15 mouse cellular contexts compared by ENCODE assay signal in the genomic region with DNA sequence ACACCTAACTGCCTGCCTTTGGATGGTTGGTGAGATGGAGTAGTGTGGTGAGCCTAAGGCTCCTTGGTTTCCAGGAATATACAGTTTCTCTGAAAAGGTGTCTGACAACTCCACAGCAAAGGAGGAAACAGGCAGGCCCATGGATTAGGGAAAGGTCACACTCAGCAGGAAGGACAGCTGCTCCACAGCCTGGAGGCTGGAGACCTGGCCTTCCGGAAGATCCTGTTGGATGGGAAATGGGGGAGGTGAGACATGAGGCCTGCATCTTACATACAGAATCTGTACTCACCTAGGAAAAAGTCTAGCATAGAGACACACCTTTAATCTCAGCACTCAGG. TPM values are rescaled to one million over a fixed set of nuclear protein-coding genes. Genes with fewer than 3 reads are reported as not detected.
A peak's percentile ranks its signal among the peaks of the same experiment; 100 is the strongest.
DNase-seq lines count a peak whose midpoint lies in the region; ATAC-seq and TF ChIP-seq lines count a peak whose summit lies in the region.
"Had no signal": no experiment of that assay in that cellular context is flagged by ENCODE, and none has a peak within 500 bp of the region (broad histone marks: within the 10 kb centered on the region; RNA-seq: fewer than 3 reads in every experiment).

No protein-coding gene starts in this region.

- WGBS in forebrain, embryonic 13.5 days = 86% methylated on average over 1 of the region's 1 CpGs
- WGBS in forebrain, embryonic 11.5 days = 83% methylated on average over 1 of the region's 1 CpGs
- 75% methylated on average over 1 of the region's 1 CpGs for WGBS in intestine, embryonic 16.5 days
- 94% methylated on average over 1 of the region's 1 CpGs for WGBS in intestine, embryonic 15.5 days
- WGBS in neural tube, embryonic 13.5 days = 72% methylated on average over 1 of the region's 1 CpGs
- WGBS in neural tube, embryonic 15.5 days = 85% methylated on average over 1 of the region's 1 CpGs
- 61% methylated on average over 1 of the region's 1 CpGs for WGBS in stomach, postnatal 0 days

- TF ChIP-seq EP300 in stomach, postnatal 0 days (optimal IDR thresholded peaks at IDR 0.05) = no peak

- peaks cover 5% of the 10 kb centered on the region; the same call in 1 of the 2 replicates for H3K4me1 ChIP-seq in forebrain, embryonic 13.5 days
- no peaks in the 10 kb centered on the region for H3K4me1 ChIP-seq in forebrain, embryonic 11.5 days (replicated peaks; ENCODE audit: control insufficient read depth, insufficient read depth, low read length)
- H3K4me1 ChIP-seq in intestine, embryonic 16.5 days (ENCODE audit: control insufficient read depth, insufficient read depth, low read length) = peaks cover 24% of the 10 kb centered on the region; the same call in 1 of the 2 replicates
- peaks cover 15% of the 10 kb centered on the region for H3K4me1 ChIP-seq in intestine, embryonic 15.5 days (replicated peaks)
- H3K4me1 ChIP-seq in neural tube, embryonic 13.5 days (replicated peaks) = peaks cover 8% of the 10 kb centered on the region
- peaks cover 7% of the 10 kb centered on the region for H3K4me1 ChIP-seq in neural tube, embryonic 15.5 days
- no peaks in the 10 kb centered on the region for H3K4me1 ChIP-seq in stomach, postnatal 0 days (replicated peaks; ENCODE audit: control insufficient read depth, insufficient read depth)
- H3K4me1 ChIP-seq: neural tube, embryonic 12.5 days had no signal

- TF ChIP-seq CTCF in stomach, postnatal 0 days (IDR thresholded peaks at IDR 0.05; ENCODE audit: low read depth) = no peak

- H3K4me3 ChIP-seq in forebrain, embryonic 13.5 days = no peak overlapping the region
- H3K4me3 ChIP-seq in forebrain, embryonic 11.5 days (ENCODE audit: low read depth, low read length) = no peak overlapping the region
- H3K4me3 ChIP-seq in intestine, embryonic 16.5 days (ENCODE audit: low read length) = no peak overlapping the region
- H3K4me3 ChIP-seq in intestine, embryonic 15.5 days (replicated peaks) = no peak overlapping the region
- H3K4me3 ChIP-seq in neural tube, embryonic 13.5 days = no peak overlapping the region
- H3K4me3 ChIP-seq in neural tube, embryonic 15.5 days (replicated peaks) = no peak overlapping the region
- H3K4me3 ChIP-seq in stomach, postnatal 0 days (ENCODE audit: low read depth, low read length) = no peak overlapping the region
- H3K4me3 ChIP-seq: heart, embryonic 10.5 days; hindbrain, embryonic 10.5 days; limb, embryonic 13.5 days; neural tube, embryonic 12.5 days had no signal

- H3K4me2 ChIP-seq in forebrain, embryonic 13.5 days = no peak overlapping the region
- no peak overlapping the region for H3K4me2 ChIP-seq in forebrain, embryonic 11.5 days (ENCODE audit: low read depth, low read length, severe bottlenecking)
- H3K4me2 ChIP-seq in intestine, embryonic 16.5 days (ENCODE audit: low read depth, low read length) = no peak overlapping the region
- no peak overlapping the region for H3K4me2 ChIP-seq in intestine, embryonic 15.5 days (replicated peaks)
- no peak overlapping the region for H3K4me2 ChIP-seq in neural tube, embryonic 13.5 days
- H3K4me2 ChIP-seq in neural tube, embryonic 15.5 days = no peak overlapping the region
- H3K4me2 ChIP-seq in stomach, postnatal 0 days (replicated peaks; ENCODE audit: low read depth) = no peak overlapping the region
- H3K4me2 ChIP-seq: limb, embryonic 13.5 days; lung, embryonic 14.5 days; neural tube, embryonic 12.5 days had no signal

- DNase-seq in forebrain, embryonic 11.5 days (ENCODE audit: low spot score) = no peak
- DNase-seq in stomach, postnatal 0 days (ENCODE audit: low spot score) = no peak
- no peak for DNase-seq in layer of hippocampus, postnatal 25 days (ENCODE audit: extremely low spot score in 1 of 2, low spot score in 1 of 2)
- DNase-seq: lung, embryonic 14.5 days; spleen, adult 18-20 months had no signal

- peak overlapping the region; percentile 11; the same call in 1 of the 2 replicates for H3K27ac ChIP-seq in forebrain, embryonic 13.5 days
- no peak overlapping the region for H3K27ac ChIP-seq in forebrain, embryonic 11.5 days (ENCODE audit: low read depth, low read length)
- H3K27ac ChIP-seq in intestine, embryonic 16.5 days (ENCODE audit: low read length) = peak overlapping the region; percentile 13; the same call in 1 of the 2 replicates
- H3K27ac ChIP-seq in intestine, embryonic 15.5 days = no peak overlapping the region
- no peak overlapping the region; the same call in 1 of the 2 replicates for H3K27ac ChIP-seq in neural tube, embryonic 13.5 days (replicated peaks)
- H3K27ac ChIP-seq in neural tube, embryonic 15.5 days (replicated peaks) = no peak overlapping the region
- H3K27ac ChIP-seq in stomach, postnatal 0 days (replicated peaks) = peak overlapping the region; percentile 69
- H3K27ac ChIP-seq: hindbrain, embryonic 10.5 days; limb, embryonic 13.5 days; neural tube, embryonic 12.5 days had no signal

- no peaks in the 10 kb centered on the region for H3K27me3 ChIP-seq in forebrain, embryonic 13.5 days
- no peaks in the 10 kb centered on the region for H3K27me3 ChIP-seq in forebrain, embryonic 11.5 days (ENCODE audit: control insufficient read depth, insufficient read depth, low read length)
- H3K27me3 ChIP-seq in intestine, embryonic 16.5 days (replicated peaks; ENCODE audit: control insufficient read depth, insufficient read depth, low read length) = no peaks in the 10 kb centered on the region
- no peaks in the 10 kb centered on the region for H3K27me3 ChIP-seq in intestine, embryonic 15.5 days (replicated peaks)
- H3K27me3 ChIP-seq in neural tube, embryonic 13.5 days = no peaks in the 10 kb centered on the region
- no peaks in the 10 kb centered on the region for H3K27me3 ChIP-seq in neural tube, embryonic 15.5 days (replicated peaks)
- H3K27me3 ChIP-seq in stomach, postnatal 0 days (ENCODE audit: control insufficient read depth, insufficient read depth, low read length) = no peaks in the 10 kb centered on the region
- H3K27me3 ChIP-seq: limb, embryonic 13.5 days; neural tube, embryonic 12.5 days had no signal

- peaks cover 98% of the 10 kb centered on the region for H3K36me3 ChIP-seq in forebrain, embryonic 13.5 days (ENCODE audit: poor library complexity, severe bottlenecking)
- peaks cover 29% of the 10 kb centered on the region for H3K36me3 ChIP-seq in forebrain, embryonic 11.5 days (ENCODE audit: control insufficient read depth, insufficient read depth, low read length)
- peaks cover 28% of the 10 kb centered on the region for H3K36me3 ChIP-seq in intestine, embryonic 16.5 days (ENCODE audit: control insufficient read depth, insufficient read depth, low read length)
- peaks cover 69% of the 10 kb centered on the region for H3K36me3 ChIP-seq in intestine, embryonic 15.5 days
- H3K36me3 ChIP-seq in neural tube, embryonic 13.5 days = peaks cover 97% of the 10 kb centered on the region
- H3K36me3 ChIP-seq in neural tube, embryonic 15.5 days = peaks cover 91% of the 10 kb centered on the region
- peaks cover 28% of the 10 kb centered on the region for H3K36me3 ChIP-seq in stomach, postnatal 0 days (ENCODE audit: control insufficient read depth, insufficient read depth, low read length)

- no peaks in the 10 kb centered on the region for H3K9me3 ChIP-seq in forebrain, embryonic 13.5 days (replicated peaks)
- H3K9me3 ChIP-seq in forebrain, embryonic 11.5 days (ENCODE audit: control insufficient read depth, low read length) = no peaks in the 10 kb centered on the region
- H3K9me3 ChIP-seq in intestine, embryonic 16.5 days (ENCODE audit: control insufficient read depth, low read length) = no peaks in the 10 kb centered on the region
- H3K9me3 ChIP-seq in intestine, embryonic 15.5 days = no peaks in the 10 kb centered on the region
- no peaks in the 10 kb centered on the region for H3K9me3 ChIP-seq in neural tube, embryonic 13.5 days
- no peaks in the 10 kb centered on the region for H3K9me3 ChIP-seq in neural tube, embryonic 15.5 days (replicated peaks)
- H3K9me3 ChIP-seq in stomach, postnatal 0 days (ENCODE audit: control insufficient read depth, low read length) = no peaks in the 10 kb centered on the region
- H3K9me3 ChIP-seq: heart, embryonic 10.5 days; hindbrain, embryonic 10.5 days; limb, embryonic 13.5 days; neural tube, embryonic 12.5 days had no signal

- no peak for ATAC-seq in forebrain, embryonic 13.5 days
- ATAC-seq in forebrain, embryonic 11.5 days (replicated peaks; ENCODE audit: low FRiP score) = no peak
- no peak for ATAC-seq in intestine, embryonic 16.5 days
- no peak for ATAC-seq in intestine, embryonic 15.5 days
- no peak for ATAC-seq in neural tube, embryonic 13.5 days (ENCODE audit: low read depth)
- ATAC-seq in neural tube, embryonic 15.5 days (ENCODE audit: low FRiP score) = no peak
- ATAC-seq in stomach, postnatal 0 days (ENCODE audit: low FRiP score, low TSS enrichment) = no peak
- ATAC-seq: midbrain, embryonic 16.5 days had no signal

- H3K9ac ChIP-seq in forebrain, embryonic 13.5 days = no peak overlapping the region; the same call in 1 of the 2 replicates
- no peak overlapping the region for H3K9ac ChIP-seq in forebrain, embryonic 11.5 days (ENCODE audit: low read length)
- H3K9ac ChIP-seq in intestine, embryonic 16.5 days (ENCODE audit: low read depth, low read length) = peak overlapping the region; percentile 17; the same call in 1 of the 2 replicates
- no peak overlapping the region for H3K9ac ChIP-seq in intestine, embryonic 15.5 days
- H3K9ac ChIP-seq in neural tube, embryonic 13.5 days = 0 out of 2 replicates have a peak overlapping the region, but pooled peaks have one; percentile 12
- H3K9ac ChIP-seq in neural tube, embryonic 15.5 days (replicated peaks) = no peak overlapping the region
- no peak overlapping the region for H3K9ac ChIP-seq in stomach, postnatal 0 days (ENCODE audit: low read length)
- H3K9ac ChIP-seq: limb, embryonic 13.5 days; lung, embryonic 14.5 days; neural tube, embryonic 12.5 days had no signal

RNA-seq across cellular contexts. Expression of a gene that starts 14.3 kb away (rescaled TPM):
- 30.0 and 30.6 TPM in 2 replicates for polyA plus RNA-seq in forebrain, embryonic 13.5 days (2015; fragmentation: Nextera tagmentation; extraction: Ambion mirVana)
- polyA plus RNA-seq in forebrain, embryonic 11.5 days (2014; fragmentation: Nextera tagmentation; extraction: Ambion mirVana) = 120 and 133 TPM in 2 replicates
- 50.6 and 54.3 TPM in 2 replicates for polyA plus RNA-seq in intestine, embryonic 16.5 days (2015; fragmentation: Nextera tagmentation; extraction: Ambion mirVana)
- polyA plus RNA-seq in intestine, embryonic 15.5 days (2015; fragmentation: Nextera tagmentation; extraction: Ambion mirVana) = 93.5 and 105 TPM in 2 replicates
- 34.0 and 37.8 TPM in 2 replicates for polyA plus RNA-seq in neural tube, embryonic 13.5 days (2015; fragmentation: Nextera tagmentation; extraction: Ambion mirVana)
- 29.3 and 30.8 TPM in 2 replicates for polyA plus RNA-seq in neural tube, embryonic 15.5 days (2015; fragmentation: Nextera tagmentation; extraction: Ambion mirVana)
- 64.1 and 90.2 TPM in 2 replicates for polyA plus RNA-seq in stomach, postnatal 0 days (2015; fragmentation: Nextera tagmentation; extraction: Ambion mirVana)
- total RNA-seq in layer of hippocampus, postnatal 25 days (2021) = 10 to 100 TPM; 58.5 to 63.1 TPM

RNA-seq across cellular contexts. Expression of a gene that starts 24.1 kb away (rescaled TPM):
- 19.3 and 22.3 TPM in 2 replicates for polyA plus RNA-seq in forebrain, embryonic 13.5 days (2015; fragmentation: Nextera tagmentation; extraction: Ambion mirVana)
- 20.7 and 22.1 TPM in 2 replicates for polyA plus RNA-seq in forebrain, embryonic 11.5 days (2014; fragmentation: Nextera tagmentation; extraction: Ambion mirVana)
- polyA plus RNA-seq in intestine, embryonic 16.5 days (2015; fragmentation: Nextera tagmentation; extraction: Ambion mirVana) = 55.1 and 55.4 TPM in 2 replicates
- polyA plus RNA-seq in intestine, embryonic 15.5 days (2015; fragmentation: Nextera tagmentation; extraction: Ambion mirVana) = 44.0 and 46.2 TPM in 2 replicates
- 19.9 and 20.7 TPM in 2 replicates for polyA plus RNA-seq in neural tube, embryonic 13.5 days (2015; fragmentation: Nextera tagmentation; extraction: Ambion mirVana)
- polyA plus RNA-seq in neural tube, embryonic 15.5 days (2015; fragmentation: Nextera tagmentation; extraction: Ambion mirVana) = 27.5 and 32.0 TPM in 2 replicates
- polyA plus RNA-seq in stomach, postnatal 0 days (2015; fragmentation: Nextera tagmentation; extraction: Ambion mirVana) = 19.3 and 20.7 TPM in 2 replicates
- 10 to 100 TPM; 18.7 to 22.7 TPM for total RNA-seq in layer of hippocampus, postnatal 25 days (2021)

RNA-seq across cellular contexts. Expression of a gene that starts 28.2 kb away (rescaled TPM):
- polyA plus RNA-seq in forebrain, embryonic 13.5 days (2015; fragmentation: Nextera tagmentation; extraction: Ambion mirVana) = 120 TPM in 2 replicates
- polyA plus RNA-seq in forebrain, embryonic 11.5 days (2014; fragmentation: Nextera tagmentation; extraction: Ambion mirVana) = 87.3 and 92.8 TPM in 2 replicates
- polyA plus RNA-seq in intestine, embryonic 16.5 days (2015; fragmentation: Nextera tagmentation; extraction: Ambion mirVana) = 78.6 and 83.7 TPM in 2 replicates
- polyA plus RNA-seq in intestine, embryonic 15.5 days (2015; fragmentation: Nextera tagmentation; extraction: Ambion mirVana) = 78.6 and 90.3 TPM in 2 replicates
- 106 and 107 TPM in 2 replicates for polyA plus RNA-seq in neural tube, embryonic 13.5 days (2015; fragmentation: Nextera tagmentation; extraction: Ambion mirVana)
- polyA plus RNA-seq in neural tube, embryonic 15.5 days (2015; fragmentation: Nextera tagmentation; extraction: Ambion mirVana) = 85.9 and 87.2 TPM in 2 replicates
- polyA plus RNA-seq in stomach, postnatal 0 days (2015; fragmentation: Nextera tagmentation; extraction: Ambion mirVana) = 44.8 and 45.2 TPM in 2 replicates
- 100 to 1,000 TPM; 143 to 144 TPM for total RNA-seq in layer of hippocampus, postnatal 25 days (2021)

RNA-seq across cellular contexts. Expression of a gene that starts 28.9 kb away (rescaled TPM):
- 27.2 and 27.8 TPM in 2 replicates for polyA plus RNA-seq in forebrain, embryonic 13.5 days (2015; fragmentation: Nextera tagmentation; extraction: Ambion mirVana)
- 14.3 and 17.3 TPM in 2 replicates for polyA plus RNA-seq in forebrain, embryonic 11.5 days (2014; fragmentation: Nextera tagmentation; extraction: Ambion mirVana)
- polyA plus RNA-seq in intestine, embryonic 16.5 days (2015; fragmentation: Nextera tagmentation; extraction: Ambion mirVana) = 20.1 and 20.9 TPM in 2 replicates
- polyA plus RNA-seq in intestine, embryonic 15.5 days (2015; fragmentation: Nextera tagmentation; extraction: Ambion mirVana) = 21.4 and 23.6 TPM in 2 replicates
- 26.4 and 27.8 TPM in 2 replicates for polyA plus RNA-seq in neural tube, embryonic 13.5 days (2015; fragmentation: Nextera tagmentation; extraction: Ambion mirVana)
- 20.7 and 22.2 TPM in 2 replicates for polyA plus RNA-seq in neural tube, embryonic 15.5 days (2015; fragmentation: Nextera tagmentation; extraction: Ambion mirVana)
- polyA plus RNA-seq in stomach, postnatal 0 days (2015; fragmentation: Nextera tagmentation; extraction: Ambion mirVana) = 9.1 and 10.8 TPM in 2 replicates
- total RNA-seq in layer of hippocampus, postnatal 25 days (2021) = 10 to 100 TPM; 20.6 to 25.9 TPM

Comparison
In these comparisons a context has a peak if more than half of its experiments do, and no peak if none do; other contexts are left out.
1. H3K27ac ChIP-seq: peak in forebrain, embryonic 13.5 days (single experiment), intestine, embryonic 16.5 days (single experiment) and stomach, postnatal 0 days (single experiment); none in forebrain, embryonic 11.5 days (single experiment), intestine, embryonic 15.5 days (single experiment), neural tube, embryonic 13.5 days (single experiment) and neural tube, embryonic 15.5 days (single experiment).
2. H3K9ac ChIP-seq: peak in intestine, embryonic 16.5 days (single experiment) and neural tube, embryonic 13.5 days (single experiment); none in forebrain, embryonic 13.5 days (single experiment), forebrain, embryonic 11.5 days (single experiment), intestine, embryonic 15.5 days (single experiment), neural tube, embryonic 15.5 days (single experiment) and stomach, postnatal 0 days (single experiment).